Mouse (Mus musculus) Patski (cell line): Measurements from ENCODE around the gene Smarcc2. TPM values are rescaled to one million over a fixed set of nuclear protein-coding genes. Genes with fewer than 3 reads are reported as not detected.

ENCODE experiments used
- ATAC-seq: fragments of 100-300 bp; one replicate; pipeline ENCODE4 v1.8.0; 2021
- CTCF ChIA-PET: fragments of 350-600 bp; sonication (Branson Sonifier 250); formaldehyde crosslinking; loops from one replicate; lab custom pipeline; 2022; ENCODE audit warnings: inconsistent platforms; lab: Charles Lee
- POLR2A ChIA-PET: fragments of 350-600 bp; sonication (Branson Sonifier 250); formaldehyde crosslinking; loops from one replicate; lab custom pipeline; 2022; ENCODE audit warnings: antibody characterized with exemption, inconsistent platforms; lab: Charles Lee
- DNase-seq: peaks from one replicate; pipeline ENCODE4 v3.0.0-alpha.2; 2011; ENCODE audit warnings: low read depth, low spot score
- H3K27me3 ChIP-seq: fragments of 371-371 bp; one replicate; pipeline ENCODE4 v1.5.1; 2021
- CTCF ChIP-seq: fragments of 100-300 bp; IDR thresholded peaks from one replicate; pipeline ENCODE4 v1.5.1; 2021
- in situ Hi-C: fragments of 300-500 bp; cut with MboI; formaldehyde crosslinking; loops from 3 replicates; pipeline ENCODE4 v1.11.1; 2018; ENCODE audit warnings: low pct_unique_long_range_greater_than_20kb, mixed read lengths
- polyA plus RNA-seq: library from polyadenylated mRNA; unstranded; gene quantifications from one replicate; pipeline ENCODE4 v1.2.3, GENCODE M21; 2021

Smarcc2 gene
- polyA plus RNA-seq, 1 experiment from 2014 or later, result 102 TPM

DNA sequence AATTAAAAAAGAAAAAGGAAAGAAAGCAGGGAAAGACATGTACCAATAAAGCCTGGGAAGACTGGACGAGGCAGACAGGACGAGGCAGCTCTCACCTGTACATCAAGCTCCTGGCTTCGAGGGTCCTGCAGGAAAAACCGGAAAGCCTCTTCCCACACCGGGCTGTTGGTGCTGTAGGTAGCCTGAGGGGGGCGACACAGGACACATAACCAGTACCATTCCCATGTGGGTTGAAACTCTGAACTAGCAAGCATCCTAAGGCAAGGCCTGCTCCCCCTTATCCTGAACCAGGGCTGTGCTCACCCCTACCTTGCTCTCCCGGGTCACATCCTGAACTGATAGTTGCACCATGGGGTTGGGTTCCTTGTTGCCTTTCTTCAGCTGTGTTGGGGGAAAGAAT lies 59.8 kb downstream of the Smarcc2 start:
- H3K27me3 ChIP-seq, result no peaks in the 10 kb centered on the region
- no peak for DNase-seq
- ChIA-PET CTCF (interaction anchor here (1.3 to 3.1 kb wide), 6 partner anchors 9 to 22 kb away, joined by 3 to 8 read pairs (median 6); no protein-coding TSS in a partner anchor), POLR2A (interaction anchor here (0.7 to 1.3 kb wide), 2 partner anchors 9 to 15 kb away, joined by 3 to 7 read pairs; no protein-coding TSS in a partner anchor)
- ATAC-seq, result no peak
- in situ Hi-C loops, result no loop called here
- no peak for TF ChIP-seq CTCF

DNA sequence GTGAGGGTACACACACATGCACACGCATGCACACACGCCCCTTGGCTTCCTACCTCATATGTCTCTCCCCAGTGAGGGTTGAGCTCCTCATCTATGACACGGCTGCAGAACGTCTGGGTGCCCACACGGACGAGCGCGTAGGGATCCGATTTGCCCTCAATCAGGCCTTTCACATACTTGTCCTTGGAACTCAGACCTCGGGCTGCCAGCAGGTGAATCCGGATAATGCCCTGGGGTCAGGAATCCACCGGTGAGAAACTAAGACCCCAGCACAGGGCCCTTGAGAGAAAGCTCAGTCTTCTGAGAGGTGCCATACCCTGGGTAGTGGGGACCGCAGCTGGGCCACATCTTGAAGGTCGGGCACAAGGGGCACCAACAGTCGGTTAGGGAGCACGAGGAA lies 61.5 kb downstream of the Smarcc2 start:
- DNase-seq (no peak), ATAC-seq (no peak)
- in situ Hi-C loops, result no loop called here
- ChIA-PET POLR2A (no interaction called here), CTCF (interaction anchor here (1.3 to 3.1 kb wide), 3 partner anchors 11 to 22 kb away, joined by 3 to 7 read pairs (median 6); partner anchors contain the start of gene Myl6b)
- no peaks in the 10 kb centered on the region for H3K27me3 ChIP-seq
- TF ChIP-seq CTCF, result no peak

DNA sequence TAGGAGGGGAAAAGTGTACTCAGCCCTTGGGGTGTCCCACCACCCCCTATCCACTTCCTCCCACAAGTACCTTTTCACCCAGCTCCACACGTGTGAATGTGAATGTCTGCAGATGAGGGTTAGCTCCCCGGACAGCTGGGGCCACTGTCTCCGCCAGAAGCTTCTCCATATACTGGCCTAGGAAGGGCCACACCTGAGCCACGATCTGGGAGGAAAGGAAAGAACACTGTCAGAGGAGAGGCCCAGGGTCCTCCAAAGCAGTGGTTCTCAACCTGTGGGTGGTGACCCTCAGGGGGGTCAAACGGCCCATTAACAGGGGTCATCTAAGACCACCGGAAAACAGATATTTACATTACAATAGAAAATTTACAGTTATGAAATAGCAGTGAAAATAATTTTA lies 63.3 kb downstream of the Smarcc2 start:
- ATAC-seq, result no peak
- no peak for DNase-seq
- in situ Hi-C loops, result no loop called here
- POLR2A ChIA-PET, result interaction anchor here (1.1 kb wide), 1 partner anchor 10 kb away, joined by 5 read pairs; no protein-coding TSS in a partner anchor
- CTCF ChIA-PET, result interaction anchor here (2.4 kb wide), 1 partner anchor 10 kb away, joined by 6 read pairs; no protein-coding TSS in a partner anchor
- no peak for TF ChIP-seq CTCF
- H3K27me3 ChIP-seq, result no peaks in the 10 kb centered on the region

DNA sequence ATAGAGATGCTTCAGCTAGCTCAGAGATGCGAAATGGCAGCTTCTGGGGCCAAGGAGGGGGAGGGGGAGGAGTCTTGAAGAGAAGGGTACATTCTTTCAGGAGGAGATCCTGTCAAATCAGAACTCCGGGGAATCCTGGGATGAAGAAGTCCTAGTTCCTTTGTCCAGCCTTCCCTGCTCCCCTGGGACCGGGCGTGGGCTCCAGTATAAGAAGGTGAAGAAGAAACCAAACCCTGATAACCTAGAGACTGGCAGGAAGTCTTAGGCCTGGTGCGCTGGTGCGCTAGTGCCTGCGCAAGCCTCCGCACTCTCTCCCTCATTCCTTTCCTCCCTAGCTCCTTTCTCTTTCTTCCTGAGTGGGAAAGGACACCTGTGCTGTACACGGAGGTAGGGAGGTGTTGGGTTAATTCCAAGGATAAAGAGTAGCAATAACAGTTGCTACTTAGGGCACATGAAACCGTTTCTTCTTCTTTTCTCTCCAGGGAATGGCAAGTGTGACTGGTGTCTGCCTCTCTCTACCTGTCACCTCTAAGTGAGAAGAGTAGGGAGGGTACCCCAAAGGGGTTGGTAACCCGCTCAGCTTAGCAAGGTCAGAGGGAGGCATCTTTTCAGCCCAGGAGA lies 65.2 kb downstream of the Smarcc2 start:
- ChIA-PET POLR2A (interaction anchor here (0.6 to 3.1 kb wide), 8 partner anchors 11 to 76 kb away, joined by 3 to 12 read pairs (median 5); partner anchors contain the start of genes Myl6 and Zc3h10), CTCF (interaction anchor here (1.4 to 4.9 kb wide), 2 partner anchors 12 to 14 kb away, joined by 3 to 25 read pairs; no protein-coding TSS in a partner anchor)
- ATAC-seq, result no peak
- DNase-seq, result no peak
- TF ChIP-seq CTCF, result no peak
- in situ Hi-C loops, result no loop called here
- no peaks in the 10 kb centered on the region for H3K27me3 ChIP-seq

GRCm38 (mm10) chr10:128524732-128525662 lies 65.9 kb downstream of the Smarcc2 start:
- ATAC-seq, result peak; percentile 54

DNA sequence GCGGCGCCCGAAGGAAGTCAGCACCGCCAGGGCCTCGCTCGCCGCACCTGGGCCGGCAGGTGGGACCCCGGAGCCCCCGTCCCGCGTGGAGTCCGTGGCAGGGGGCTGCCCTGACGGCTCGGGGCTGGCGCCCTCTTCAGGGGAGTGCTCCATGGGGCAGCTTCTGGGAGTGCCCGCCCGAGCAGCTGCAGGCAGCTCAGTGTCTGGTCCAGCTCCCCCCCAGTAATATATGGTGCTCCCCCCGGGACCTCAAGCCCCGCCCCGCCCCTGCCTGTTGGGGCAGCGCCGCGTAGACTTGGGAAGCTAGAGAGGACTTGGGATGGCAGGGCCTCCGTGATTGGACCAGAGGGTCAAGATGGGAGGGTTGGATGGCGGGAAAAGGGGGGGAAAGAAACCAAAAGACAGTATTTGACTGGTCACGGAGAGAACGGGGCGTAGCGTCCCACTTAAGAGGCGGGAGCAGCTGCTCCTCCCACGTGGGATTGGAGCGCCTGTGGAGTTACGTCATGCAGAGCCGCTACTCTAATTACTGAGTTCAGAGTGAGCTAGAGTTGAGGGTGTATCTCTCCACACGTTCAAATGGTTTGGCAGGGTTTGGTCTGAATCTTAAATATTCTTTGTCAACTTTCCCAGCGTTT lies 66.7 kb downstream of the Smarcc2 start, which contains the start of gene Esyt1:
Gene Esyt1, minus strand, starts transcription at position 201 of the 638 bp plus-strand sequence.
- no peaks in the 10 kb centered on the region for H3K27me3 ChIP-seq
- no peak for TF ChIP-seq CTCF
- ATAC-seq (peak; percentile 93), DNase-seq (peak; percentile 98)
- in situ Hi-C loops, result no loop called here
- POLR2A ChIA-PET, result interaction anchor here (0.7 to 3.1 kb wide), 6 partner anchors 10 to 37 kb away, joined by 3 to 12 read pairs (median 4); partner anchors contain the start of gene Myl6
- CTCF ChIA-PET, result interaction anchor here (0.6 to 4.9 kb wide), 8 partner anchors 10 to 336 kb away, joined by 3 to 25 read pairs (median 5); no protein-coding TSS in a partner anchor

More at GRCm38 (mm10) chr10:128524732-128525662, 65.9 kb downstream of the Smarcc2 start:
- CTCF ChIA-PET, result interaction anchor here (1.0 to 4.9 kb wide), 8 partner anchors 11 to 149 kb away, joined by 3 to 25 read pairs (median 5); no protein-coding TSS in a partner anchor
- no peaks in the 10 kb centered on the region for H3K27me3 ChIP-seq
- DNase-seq, result no peak
- POLR2A ChIA-PET, result interaction anchor here (0.6 to 3.1 kb wide), 11 partner anchors 10 to 65 kb away, joined by 3 to 12 read pairs (median 5); partner anchors contain the start of genes Myl6 and Zc3h10
- in situ Hi-C loops, result no loop called here
- TF ChIP-seq CTCF, result no peak

DNA sequence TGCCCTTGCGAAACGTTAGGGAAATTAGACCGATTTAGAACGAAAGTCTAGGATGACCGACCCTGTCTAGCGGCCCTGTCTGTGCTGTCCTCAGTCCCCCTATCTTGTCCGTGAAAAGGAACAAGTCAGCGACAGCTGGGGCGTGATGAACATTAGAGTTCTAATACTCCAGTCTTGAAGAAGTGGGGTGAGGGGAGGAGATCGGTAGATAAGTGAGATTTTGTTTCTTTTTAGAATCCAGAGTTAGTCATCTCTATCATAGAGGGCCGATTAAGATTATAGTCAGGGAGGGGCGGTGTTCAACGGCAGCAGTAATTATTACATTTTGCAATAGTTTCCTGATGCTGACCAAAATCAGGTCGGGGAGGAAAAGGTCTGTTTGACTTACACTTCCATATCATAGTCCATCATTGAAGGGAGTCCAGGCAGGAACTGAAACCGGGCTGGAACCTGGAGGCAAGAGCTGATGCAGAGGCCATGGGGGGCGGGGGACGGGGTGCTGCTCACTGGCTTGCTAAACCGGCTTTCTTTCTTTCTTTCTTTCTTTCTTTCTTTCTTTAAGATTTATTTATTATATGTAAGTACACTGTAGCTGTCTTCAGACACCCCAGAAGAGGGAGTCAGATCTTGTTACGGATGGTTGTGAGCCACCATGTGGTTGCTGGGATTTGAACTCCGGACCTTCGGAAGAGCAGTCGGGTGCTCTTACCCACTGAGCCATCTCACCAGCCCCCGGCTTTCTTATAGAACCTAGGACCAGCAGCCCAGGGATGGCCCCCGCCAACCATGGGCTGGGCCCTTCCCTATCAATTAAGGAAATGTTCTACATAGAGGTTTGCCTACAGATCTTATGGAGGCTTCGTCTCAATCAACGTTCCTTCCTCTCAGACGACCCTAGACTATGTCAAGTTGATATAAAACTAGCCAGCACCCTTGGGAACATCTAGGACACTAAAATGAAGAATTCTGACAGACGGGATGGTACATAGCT lies 67.6 kb downstream of the Smarcc2 start:
- in situ Hi-C loops, result no loop called here
- ATAC-seq (no peak), DNase-seq (no peak)
- no peaks in the 10 kb centered on the region for H3K27me3 ChIP-seq
- CTCF ChIA-PET, result interaction anchor here (1.0 to 4.9 kb wide), 8 partner anchors 8 to 150 kb away, joined by 3 to 25 read pairs (median 6); no protein-coding TSS in a partner anchor
- TF ChIP-seq CTCF, result no peak
- POLR2A ChIA-PET, result interaction anchor here (1.0 to 2.8 kb wide), 4 partner anchors 9 to 36 kb away, joined by 3 to 11 read pairs (median 4); partner anchors contain the start of gene Myl6

DNA sequence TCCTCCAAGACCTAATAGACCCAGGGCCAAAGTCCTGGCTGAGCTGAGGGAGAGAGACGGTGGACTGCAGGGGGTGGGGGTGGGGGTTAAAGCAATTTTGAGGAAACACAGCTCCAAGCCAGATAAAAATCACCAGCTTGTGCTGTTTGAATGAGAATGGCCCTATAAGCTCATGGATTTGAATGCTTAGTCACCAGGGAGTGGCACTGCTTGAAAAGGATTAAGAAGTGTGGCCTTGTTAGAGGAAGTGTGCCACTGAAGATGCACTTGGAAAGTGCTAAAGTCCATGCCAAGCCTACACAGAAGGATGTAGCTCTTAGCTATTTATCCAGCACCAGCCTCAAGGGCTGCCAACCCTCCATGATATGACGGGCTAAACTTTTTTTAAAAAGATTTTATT lies 76.2 kb downstream of the Smarcc2 start:
- no peak for DNase-seq
- in situ Hi-C loops, result loop anchor here (5.0 kb wide), 1 partner anchor 73 kb away; no protein-coding TSS in a partner anchor
- no peak for ATAC-seq
- ChIA-PET CTCF (interaction anchor here (0.9 to 3.0 kb wide), 8 partner anchors 10 to 182 kb away, joined by 3 to 25 read pairs (median 4); partner anchors contain the start of genes Ankrd52, Esyt1, Myl6 and Zc3h10), POLR2A (interaction anchor here (0.7 to 1.7 kb wide), 4 partner anchors 10 to 105 kb away, joined by 3 to 5 read pairs (median 4); partner anchors contain the start of gene Esyt1)
- TF ChIP-seq CTCF, result no peak
- H3K27me3 ChIP-seq, result no peaks in the 10 kb centered on the region
